Mouse (Mus musculus): Measurements from ENCODE around the gene Polr2g. TPM values are rescaled to one million over a fixed set of nuclear protein-coding genes. Genes with fewer than 3 reads are reported as not detected.

Gene Polr2g
- polyA plus RNA-seq, 1 experiment from 2014 or later, result 126 TPM

- H3K36me3 ChIP-seq (ENCODE audit: control insufficient read depth, insufficient read depth), result 0 out of 2 replicates have a peak, but pooled peaks cover 3% of the 10 kb centered on the region
- no peaks in the 10 kb centered on the region for H3K27me3 ChIP-seq (ENCODE audit: control insufficient read depth, insufficient read depth, low read length)
- peak within 1 kb of the TSS; percentile 87 for H3K27ac ChIP-seq (ENCODE audit: low read length)
- H3K4me2 ChIP-seq (ENCODE audit: low read depth, low read length), result peak within 1 kb of the TSS; percentile 79
- H3K4me3 ChIP-seq (ENCODE audit: low read length), result peak within 1 kb of the TSS; percentile 89
- ATAC-seq (replicated peaks; ENCODE audit: extremely low read depth, insufficient read depth, low FRiP score), result peak; percentile 97
- no peaks in the 10 kb centered on the region for H3K9me3 ChIP-seq (replicated peaks; ENCODE audit: control insufficient read depth, low read length)
- WGBS, result under 1% methylated on average over 30 of the region's 30 CpGs
- H3K9ac ChIP-seq (ENCODE audit: low read length), result peak within 1 kb of the TSS; percentile 70
- peaks cover 18% of the 10 kb centered on the region for H3K4me1 ChIP-seq (ENCODE audit: control insufficient read depth, insufficient read depth, low read length)
Measured at GRCm38 (mm10) chr19:8802130-8802821, 3.9 kb upstream of the Polr2g start, which contains the start of gene Zbtb3. Zbtb3 (plus strand) TSS chr19:8802555.

GRCm38 (mm10) chr19:8798947-8799315 lies 554 bp upstream of the Polr2g start:
- H3K36me3 ChIP-seq (ENCODE audit: control insufficient read depth, insufficient read depth), result peaks cover 11% of the 10 kb centered on the region
- no peak for ATAC-seq (replicated peaks; ENCODE audit: extremely low read depth, insufficient read depth, low FRiP score)
- H3K27ac ChIP-seq (ENCODE audit: low read length), result no peak overlapping the region
- H3K4me2 ChIP-seq (ENCODE audit: low read depth, low read length), result peak overlapping the region; percentile 80
- H3K27me3 ChIP-seq (ENCODE audit: control insufficient read depth, insufficient read depth, low read length), result no peaks in the 10 kb centered on the region
- H3K4me1 ChIP-seq (ENCODE audit: control insufficient read depth, insufficient read depth, low read length), result peaks cover 24% of the 10 kb centered on the region
- H3K4me3 ChIP-seq (ENCODE audit: low read length), result peak overlapping the region; percentile 92
- H3K9me3 ChIP-seq (replicated peaks; ENCODE audit: control insufficient read depth, low read length), result no peaks in the 10 kb centered on the region
- H3K9ac ChIP-seq (ENCODE audit: low read length), result no peak overlapping the region; the same call in none of the 2 replicates

GRCm38 (mm10) chr19:8790171-8790570 lies 8.2 kb downstream of the Polr2g start:
- Histone ChIP-seq H3K4me1 (ENCODE audit: control insufficient read depth, insufficient read depth, low read length) (peaks cover 4% of the 10 kb centered on the region), H3K4me3 (ENCODE audit: low read length) (no peak overlapping the region), H3K27me3 (ENCODE audit: control insufficient read depth, insufficient read depth, low read length) (no peaks in the 10 kb centered on the region), H3K9me3 (replicated peaks; ENCODE audit: control insufficient read depth, low read length) (0 out of 2 replicates have a peak, but pooled peaks cover 2% of the 10 kb centered on the region), H3K36me3 (ENCODE audit: control insufficient read depth, insufficient read depth) (peaks cover 27% of the 10 kb centered on the region), H3K27ac (ENCODE audit: low read length) (no peak overlapping the region), H3K9ac (ENCODE audit: low read length) (no peak overlapping the region), H3K4me2 (ENCODE audit: low read depth, low read length) (no peak overlapping the region)
- 77% methylated on average over 7 of the region's 7 CpGs for WGBS
- no peak for ATAC-seq (replicated peaks; ENCODE audit: extremely low read depth, insufficient read depth, low FRiP score)

- H3K4me1 ChIP-seq (ENCODE audit: control insufficient read depth, insufficient read depth, low read length), result peaks cover 4% of the 10 kb centered on the region
- no peak overlapping the region for H3K4me2 ChIP-seq (ENCODE audit: low read depth, low read length)
- no peak overlapping the region for H3K27ac ChIP-seq (ENCODE audit: low read length)
- no peaks in the 10 kb centered on the region for H3K27me3 ChIP-seq (ENCODE audit: control insufficient read depth, insufficient read depth, low read length)
- no peak for ATAC-seq (replicated peaks; ENCODE audit: extremely low read depth, insufficient read depth, low FRiP score)
- WGBS, result 53% methylated on average over 1 of the region's 1 CpGs
- peaks cover 19% of the 10 kb centered on the region for H3K36me3 ChIP-seq (ENCODE audit: control insufficient read depth, insufficient read depth)
- H3K4me3 ChIP-seq (ENCODE audit: low read length), result no peak overlapping the region
- H3K9me3 ChIP-seq (replicated peaks; ENCODE audit: control insufficient read depth, low read length), result 0 out of 2 replicates have a peak, but pooled peaks cover 2% of the 10 kb centered on the region
- H3K9ac ChIP-seq (ENCODE audit: low read length), result no peak overlapping the region
Measured at GRCm38 (mm10) chr19:8789171-8789570, 9.2 kb downstream of the Polr2g start.

- no peak overlapping the region for H3K4me2 ChIP-seq (ENCODE audit: low read depth, low read length)
- H3K9me3 ChIP-seq (replicated peaks; ENCODE audit: control insufficient read depth, low read length), result 0 out of 2 replicates have a peak, but pooled peaks cover 2% of the 10 kb centered on the region
- H3K4me3 ChIP-seq (ENCODE audit: low read length), result no peak overlapping the region
- WGBS, result 38% methylated on average over 3 of the region's 3 CpGs
- H3K9ac ChIP-seq (ENCODE audit: low read length), result no peak overlapping the region
- H3K27ac ChIP-seq (ENCODE audit: low read length), result no peak overlapping the region
- H3K36me3 ChIP-seq (ENCODE audit: control insufficient read depth, insufficient read depth), result peaks cover 15% of the 10 kb centered on the region
- peaks cover 4% of the 10 kb centered on the region for H3K4me1 ChIP-seq (ENCODE audit: control insufficient read depth, insufficient read depth, low read length)
- no peaks in the 10 kb centered on the region for H3K27me3 ChIP-seq (ENCODE audit: control insufficient read depth, insufficient read depth, low read length)
- ATAC-seq (replicated peaks; ENCODE audit: extremely low read depth, insufficient read depth, low FRiP score), result no peak
Measured at GRCm38 (mm10) chr19:8788521-8788920, 9.9 kb downstream of the Polr2g start.

GRCm38 (mm10) chr19:8786008-8786781 lies 12.2 kb downstream of the Polr2g start, which contains the start of gene Taf6l:
Taf6l (minus strand) TSS chr19:8786417.
- Histone ChIP-seq H3K9ac (ENCODE audit: low read length) (peak within 1 kb of the TSS; percentile 71), H3K27me3 (ENCODE audit: control insufficient read depth, insufficient read depth, low read length) (no peaks in the 10 kb centered on the region), H3K4me3 (ENCODE audit: low read length) (peak within 1 kb of the TSS; percentile 63), H3K27ac (ENCODE audit: low read length) (peak within 1 kb of the TSS; percentile 58), H3K4me2 (ENCODE audit: low read depth, low read length) (peak within 1 kb of the TSS; percentile 74), H3K4me1 (ENCODE audit: control insufficient read depth, insufficient read depth, low read length) (peaks cover 4% of the 10 kb centered on the region), H3K9me3 (replicated peaks; ENCODE audit: control insufficient read depth, low read length) (no peaks in the 10 kb centered on the region), H3K36me3 (ENCODE audit: control insufficient read depth, insufficient read depth) (peaks cover 10% of the 10 kb centered on the region; the same call in 1 of the 2 replicates)
- peak; percentile 99 for ATAC-seq (replicated peaks; ENCODE audit: extremely low read depth, insufficient read depth, low FRiP score)
- WGBS, result under 1% methylated on average over 32 of the region's 32 CpGs

- H3K36me3 ChIP-seq (ENCODE audit: control insufficient read depth, insufficient read depth), result peaks cover 11% of the 10 kb centered on the region
- no peak for ATAC-seq (replicated peaks; ENCODE audit: extremely low read depth, insufficient read depth, low FRiP score)
Measured at GRCm38 (mm10) chr19:8774951-8775421, 23.4 kb downstream of the Polr2g start.

GRCm38 (mm10) chr19:8774086-8774835 lies 24.1 kb downstream of the Polr2g start, which contains the start of gene Tmem179b:
Tmem179b (minus strand) TSS chr19:8774467.
- ATAC-seq (replicated peaks; ENCODE audit: extremely low read depth, insufficient read depth, low FRiP score), result peak; percentile 91
- Histone ChIP-seq H3K9ac (ENCODE audit: low read length) (peak within 1 kb of the TSS; percentile 98), H3K4me2 (ENCODE audit: low read depth, low read length) (peak within 1 kb of the TSS; percentile 79), H3K4me1 (ENCODE audit: control insufficient read depth, insufficient read depth, low read length) (peaks cover 26% of the 10 kb centered on the region), H3K4me3 (ENCODE audit: low read length) (peak within 1 kb of the TSS; percentile 92), H3K27ac (ENCODE audit: low read length) (peak within 1 kb of the TSS; percentile 98), H3K27me3 (ENCODE audit: control insufficient read depth, insufficient read depth, low read length) (no peaks in the 10 kb centered on the region), H3K36me3 (ENCODE audit: control insufficient read depth, insufficient read depth) (peaks cover 19% of the 10 kb centered on the region), H3K9me3 (replicated peaks; ENCODE audit: control insufficient read depth, low read length) (no peaks in the 10 kb centered on the region)
- under 1% methylated on average over 64 of the region's 68 CpGs for WGBS

More at GRCm38 (mm10) chr19:8774951-8775421, 23.4 kb downstream of the Polr2g start:
- H3K27me3 ChIP-seq (ENCODE audit: control insufficient read depth, insufficient read depth, low read length), result no peaks in the 10 kb centered on the region
- peak overlapping the region; percentile 92 for H3K4me3 ChIP-seq (ENCODE audit: low read length)
- H3K9me3 ChIP-seq (replicated peaks; ENCODE audit: control insufficient read depth, low read length), result no peaks in the 10 kb centered on the region
- H3K27ac ChIP-seq (ENCODE audit: low read length), result peak overlapping the region; percentile 98
- peaks cover 26% of the 10 kb centered on the region for H3K4me1 ChIP-seq (ENCODE audit: control insufficient read depth, insufficient read depth, low read length)
- H3K4me2 ChIP-seq (ENCODE audit: low read depth, low read length), result peak overlapping the region; percentile 79
- peak overlapping the region; percentile 98 for H3K9ac ChIP-seq (ENCODE audit: low read length)
- 4% methylated on average over 20 of the region's 20 CpGs for WGBS

Measured in heart, embryonic 16.5 days (tissue).